Mouse (Mus musculus): Measurements from ENCODE around the gene Cdk13. TPM values are rescaled to one million over a fixed set of nuclear protein-coding genes. Genes with fewer than 3 reads are reported as not detected.
A peak's percentile ranks its signal among the peaks of the same experiment; 100 is the strongest.

Cdk13 gene
- polyA plus RNA-seq, 1 experiment, result 31.0 TPM

GRCm38 (mm10) chr13:17700090-17700715 is 104.7 kb downstream of the Cdk13 start:
- Histone ChIP-seq H3K27ac (ENCODE audit: insufficient read depth, low read length) (no peak overlapping the region), H3K4me3 (replicated peaks; ENCODE audit: insufficient read depth, low read depth, low read length) (no peak overlapping the region), H3K27me3 (ENCODE audit: control insufficient read depth, insufficient read depth, low read length) (no peaks in the 10 kb centered on the region), H3K4me1 (ENCODE audit: control insufficient read depth, insufficient read depth, low read length) (no peaks in the 10 kb centered on the region)
- 67% methylated on average over 3 of the region's 3 CpGs for WGBS
- TF ChIP-seq CTCF (IDR thresholded peaks at IDR 0.05; ENCODE audit: borderline replicate concordance, insufficient read depth, low read depth, low read length), result no peak
- no peak for TF ChIP-seq POLR2A (IDR thresholded peaks at IDR 0.05; ENCODE audit: borderline replicate concordance, insufficient read depth, low read length)
- DNase-seq, result no peak

GRCm38 (mm10) chr13:17695898-17696580 is 108.9 kb downstream of the Cdk13 start:
- H3K27me3 ChIP-seq (ENCODE audit: control insufficient read depth, insufficient read depth, low read length), result no peaks in the 10 kb centered on the region
- 17% methylated on average over 7 of the region's 7 CpGs for WGBS
- H3K4me1 ChIP-seq (ENCODE audit: control insufficient read depth, insufficient read depth, low read length), result 0 out of 2 replicates have a peak, but pooled peaks cover 2% of the 10 kb centered on the region
- peak overlapping the region; percentile 64 for H3K4me3 ChIP-seq (replicated peaks; ENCODE audit: insufficient read depth, low read depth, low read length)
- no peak for DNase-seq
- TF ChIP-seq POLR2A (IDR thresholded peaks at IDR 0.05; ENCODE audit: borderline replicate concordance, insufficient read depth, low read length) (no peak), CTCF (IDR thresholded peaks at IDR 0.05; ENCODE audit: borderline replicate concordance, insufficient read depth, low read depth, low read length) (no peak)
- no peak overlapping the region for H3K27ac ChIP-seq (ENCODE audit: insufficient read depth, low read length)

GRCm38 (mm10) chr13:17694911-17695699 is 109.8 kb downstream of the Cdk13 start, which contains the start of the genes Mplkip and Sugct:
Mplkip (plus strand) TSS chr13:17695192.
Sugct (minus strand) TSS chr13:17695553.
- WGBS, result under 1% methylated on average over 65 of the region's 66 CpGs
- peak; percentile 100 for DNase-seq
- Histone ChIP-seq H3K27ac (ENCODE audit: insufficient read depth, low read length) (peak within 1 kb of the TSS; percentile 30), H3K4me3 (replicated peaks; ENCODE audit: insufficient read depth, low read depth, low read length) (peak within 1 kb of the TSS; percentile 64), H3K4me1 (ENCODE audit: control insufficient read depth, insufficient read depth, low read length) (0 out of 2 replicates have a peak, but pooled peaks cover 2% of the 10 kb centered on the region), H3K27me3 (ENCODE audit: control insufficient read depth, insufficient read depth, low read length) (no peaks in the 10 kb centered on the region)
- TF ChIP-seq POLR2A (IDR thresholded peaks at IDR 0.05; ENCODE audit: borderline replicate concordance, insufficient read depth, low read length) (peak; percentile 74; the same call in 1 of the 2 replicates), CTCF (IDR thresholded peaks at IDR 0.05; ENCODE audit: borderline replicate concordance, insufficient read depth, low read depth, low read length) (no peak)

GRCm38 (mm10) chr13:17694414-17694813 is 110.5 kb downstream of the Cdk13 start:
- Histone ChIP-seq H3K27ac (ENCODE audit: insufficient read depth, low read length) (0 out of 2 replicates have a peak overlapping the region, but pooled peaks have one; percentile 17), H3K4me1 (ENCODE audit: control insufficient read depth, insufficient read depth, low read length) (0 out of 2 replicates have a peak, but pooled peaks cover 2% of the 10 kb centered on the region), H3K27me3 (ENCODE audit: control insufficient read depth, insufficient read depth, low read length) (no peaks in the 10 kb centered on the region), H3K4me3 (replicated peaks; ENCODE audit: insufficient read depth, low read depth, low read length) (peak overlapping the region; percentile 64)
- TF ChIP-seq POLR2A (IDR thresholded peaks at IDR 0.05; ENCODE audit: borderline replicate concordance, insufficient read depth, low read length) (no peak), CTCF (IDR thresholded peaks at IDR 0.05; ENCODE audit: borderline replicate concordance, insufficient read depth, low read depth, low read length) (no peak)
- WGBS, result 2% methylated on average over 25 of the region's 25 CpGs
- DNase-seq, result no peak

- Histone ChIP-seq H3K27ac (ENCODE audit: insufficient read depth, low read length) (no peak overlapping the region), H3K4me3 (replicated peaks; ENCODE audit: insufficient read depth, low read depth, low read length) (peak overlapping the region; percentile 30), H3K27me3 (ENCODE audit: control insufficient read depth, insufficient read depth, low read length) (no peaks in the 10 kb centered on the region), H3K4me1 (ENCODE audit: control insufficient read depth, insufficient read depth, low read length) (0 out of 2 replicates have a peak, but pooled peaks cover 2% of the 10 kb centered on the region)
- DNase-seq, result peak in 1 of 2 experiments; percentile 17
- TF ChIP-seq CTCF (IDR thresholded peaks at IDR 0.05; ENCODE audit: borderline replicate concordance, insufficient read depth, low read depth, low read length) (no peak), POLR2A (IDR thresholded peaks at IDR 0.05; ENCODE audit: borderline replicate concordance, insufficient read depth, low read length) (no peak)
- 50% methylated on average over 5 of the region's 5 CpGs for WGBS
Observed at GRCm38 (mm10) chr13:17693816-17694215, 111.1 kb downstream of the Cdk13 start.

GRCm38 (mm10) chr13:17691436-17691835 is 113.5 kb downstream of the Cdk13 start:
- no peak overlapping the region for H3K4me3 ChIP-seq (replicated peaks; ENCODE audit: insufficient read depth, low read depth, low read length)
- H3K4me1 ChIP-seq (ENCODE audit: control insufficient read depth, insufficient read depth, low read length), result 0 out of 2 replicates have a peak, but pooled peaks cover 2% of the 10 kb centered on the region
- WGBS, result 68% methylated on average over 1 of the region's 1 CpGs
- H3K27me3 ChIP-seq (ENCODE audit: control insufficient read depth, insufficient read depth, low read length), result no peaks in the 10 kb centered on the region
- no peak for DNase-seq
- no peak overlapping the region for H3K27ac ChIP-seq (ENCODE audit: insufficient read depth, low read length)
- TF ChIP-seq POLR2A (IDR thresholded peaks at IDR 0.05; ENCODE audit: borderline replicate concordance, insufficient read depth, low read length) (no peak), CTCF (IDR thresholded peaks at IDR 0.05; ENCODE audit: borderline replicate concordance, insufficient read depth, low read depth, low read length) (no peak)

- TF ChIP-seq CTCF (IDR thresholded peaks at IDR 0.05; ENCODE audit: borderline replicate concordance, insufficient read depth, low read depth, low read length), result no peak
- no peak for TF ChIP-seq POLR2A (IDR thresholded peaks at IDR 0.05; ENCODE audit: borderline replicate concordance, insufficient read depth, low read length)
- H3K27ac ChIP-seq (ENCODE audit: insufficient read depth, low read length), result no peak overlapping the region
Observed at GRCm38 (mm10) chr13:17690686-17691085, 114.2 kb downstream of the Cdk13 start.

More at GRCm38 (mm10) chr13:17690686-17691085, 114.2 kb downstream of the Cdk13 start:
- Histone ChIP-seq H3K4me3 (replicated peaks; ENCODE audit: insufficient read depth, low read depth, low read length) (no peak overlapping the region), H3K27me3 (ENCODE audit: control insufficient read depth, insufficient read depth, low read length) (no peaks in the 10 kb centered on the region), H3K4me1 (ENCODE audit: control insufficient read depth, insufficient read depth, low read length) (0 out of 2 replicates have a peak, but pooled peaks cover 2% of the 10 kb centered on the region)
- no peak for DNase-seq

Data from cerebellum, adult 2 months (tissue).